Mouse (Mus musculus): ENCODE data around the gene Bpifb5.
A peak's percentile ranks its signal among the peaks of the same experiment; 100 is the strongest.
"Not testable (repeated sequence)": the region's sequence is repeated elsewhere in the genome, so short reads cannot be mapped to it uniquely, and the experiment has no call there.

Bpifb5 gene

DNA sequence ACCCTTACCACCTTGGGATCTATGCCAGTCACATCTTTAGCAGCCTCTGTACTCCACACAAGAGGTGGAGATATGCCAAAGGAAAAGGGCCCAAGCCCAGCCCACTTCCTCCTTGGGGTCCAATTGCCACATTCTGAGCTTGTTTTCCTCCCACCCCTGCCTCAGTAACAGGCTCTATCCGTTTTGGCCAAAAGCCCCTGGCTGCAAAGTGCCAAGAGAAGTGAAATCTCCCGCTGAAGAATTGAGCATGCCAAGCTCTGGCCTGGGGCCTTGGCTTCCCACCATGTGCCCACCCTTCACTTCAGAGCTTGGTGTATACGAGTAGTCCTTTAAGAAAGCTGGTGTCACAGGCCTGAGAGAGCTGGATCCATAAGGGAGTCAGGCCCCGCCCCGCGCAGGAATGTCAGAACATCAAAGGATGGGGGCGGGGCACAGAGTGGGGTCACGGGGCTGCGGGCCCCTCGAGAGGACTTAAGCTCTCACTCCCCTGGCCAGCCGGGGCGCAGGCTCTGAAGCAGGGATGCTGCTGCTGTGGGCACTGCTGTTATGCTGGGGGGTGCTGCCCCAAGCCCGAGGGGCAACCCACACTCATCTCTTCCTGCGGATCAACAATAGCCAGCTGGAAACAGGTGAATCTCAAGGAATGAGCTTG is at the start of gene Bpifb5:
TSS of gene Bpifb5 (plus strand) at position 478 of the 652 bp plus-strand sequence.
- peak; percentile 9 for DNase-seq

DNA sequence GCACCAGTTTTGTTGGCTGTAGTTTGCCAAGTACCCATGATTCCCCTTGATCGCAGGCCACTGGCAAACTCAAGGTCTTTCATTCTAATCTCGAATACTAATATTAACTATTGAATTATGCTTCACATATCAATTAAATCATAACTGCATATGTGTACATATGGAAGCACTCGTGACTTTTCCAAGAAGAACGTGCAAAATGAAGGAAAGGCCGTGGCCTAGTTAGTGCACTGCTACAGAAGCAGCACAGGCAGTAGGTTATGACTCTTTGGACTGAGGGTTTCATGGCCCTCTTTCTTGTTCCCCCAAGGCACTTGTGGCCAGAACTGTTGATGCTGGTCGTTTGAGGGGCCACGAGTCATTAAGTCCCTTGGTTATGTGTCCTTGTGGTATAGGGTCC is 41.6 kb upstream of the Bpifb5 start:
- not testable (repeated sequence) for DNase-seq

DNA sequence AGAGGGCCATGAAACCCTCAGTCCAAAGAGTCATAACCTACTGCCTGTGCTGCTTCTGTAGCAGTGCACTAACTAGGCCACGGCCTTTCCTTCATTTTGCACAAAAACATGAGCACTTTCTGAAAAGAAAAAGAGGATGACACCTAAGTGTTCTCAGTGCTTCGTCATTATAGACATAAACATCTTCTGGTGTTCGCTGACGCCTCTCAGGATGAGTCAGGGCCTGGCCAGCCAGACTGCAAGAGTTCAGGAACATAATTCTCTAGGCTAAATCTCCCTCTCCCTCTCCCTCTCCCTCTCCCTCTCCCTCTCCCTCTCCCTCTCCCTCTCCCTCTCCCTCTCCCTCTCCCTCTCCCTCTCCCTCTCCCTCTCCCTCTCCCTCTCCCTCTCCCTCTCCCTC is 40.5 kb upstream of the Bpifb5 start:
- DNase-seq, result not testable (repeated sequence)

DNA sequence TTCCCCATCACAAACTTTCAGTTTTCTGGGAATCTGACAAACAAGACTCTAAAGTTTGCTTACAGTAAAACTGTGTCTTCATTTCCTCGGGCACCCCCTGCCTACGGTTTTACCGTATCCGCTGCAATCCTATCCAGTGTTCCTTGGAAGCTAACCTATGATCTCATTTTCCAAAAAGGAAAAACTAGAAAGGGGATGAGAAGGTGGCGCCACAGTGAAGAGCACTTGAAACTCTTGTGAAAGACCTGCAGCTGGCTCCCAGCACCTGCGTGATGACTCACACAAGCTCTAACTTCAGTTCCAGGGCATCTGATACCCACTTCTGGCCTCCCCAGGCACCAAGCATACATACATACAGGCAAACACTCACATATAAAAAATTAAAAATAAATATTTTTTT is 38.2 kb upstream of the Bpifb5 start:
- DNase-seq, result no peak

DNA sequence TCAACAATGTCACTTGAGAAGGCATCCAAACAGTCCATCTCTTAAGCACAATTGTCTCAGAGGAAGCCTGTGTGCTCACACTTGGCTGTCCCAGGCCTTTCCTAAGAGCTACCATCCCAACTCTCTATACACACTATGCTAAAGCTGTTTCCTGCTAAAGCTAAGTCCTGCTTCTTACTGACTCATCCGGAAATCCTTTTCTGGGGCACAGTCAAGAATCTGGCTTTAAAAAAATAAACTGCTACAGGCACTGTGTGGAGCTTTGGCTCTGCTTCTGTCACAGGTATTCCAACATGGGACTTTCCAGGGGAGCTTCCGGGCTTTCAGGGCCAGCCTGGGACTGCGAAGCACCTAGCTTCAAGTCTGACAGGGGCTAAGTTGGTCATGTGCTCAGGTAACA is 37.8 kb upstream of the Bpifb5 start:
- DNase-seq, result no peak

DNA sequence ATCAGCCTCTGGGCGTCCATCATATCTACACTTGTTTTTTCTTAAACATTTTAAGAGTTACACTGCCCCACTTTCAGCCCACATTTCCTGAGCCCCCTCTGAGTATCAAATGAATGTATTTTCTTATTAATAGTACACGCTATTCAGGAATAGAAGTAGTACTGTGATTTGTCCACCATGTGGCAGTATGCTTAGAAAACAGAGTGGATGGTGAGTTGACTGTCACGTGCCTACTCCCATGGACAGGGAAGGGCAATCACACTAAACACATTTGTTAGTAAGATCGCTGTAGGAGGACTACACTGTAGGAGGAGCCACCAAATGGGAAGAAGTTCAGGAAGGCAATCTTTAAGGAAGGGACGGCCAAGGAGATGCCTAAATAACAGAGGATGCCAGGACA is 36.1 kb upstream of the Bpifb5 start:
- DNase-seq, result no peak

DNA sequence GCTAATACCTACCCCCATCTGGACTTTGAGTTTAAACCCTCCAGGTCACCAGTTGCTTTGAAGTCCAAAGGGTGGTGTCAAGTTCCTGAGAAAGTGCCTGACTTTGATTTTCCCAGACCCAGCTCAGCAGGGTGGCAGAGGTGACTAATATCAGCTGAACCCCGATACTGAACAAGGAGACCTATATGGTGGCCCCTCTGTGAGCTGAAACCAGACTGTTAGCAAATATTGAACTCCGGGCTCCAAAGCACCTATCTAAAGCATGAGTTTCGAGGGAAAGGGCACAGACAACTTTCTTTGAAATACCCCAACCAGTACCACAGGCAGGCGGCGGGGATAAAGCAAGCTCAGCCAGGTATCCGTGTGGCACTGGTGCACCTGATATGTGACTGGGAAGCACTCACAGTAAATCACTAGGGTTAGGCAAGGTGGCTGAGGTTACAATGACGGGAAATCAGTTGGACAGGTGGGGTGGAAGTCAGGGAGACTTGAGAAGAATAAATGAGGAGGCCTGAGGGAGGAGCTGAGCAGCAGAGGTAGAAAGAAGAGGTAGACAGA is 33.6 kb upstream of the Bpifb5 start:
- no peak for DNase-seq

- no peak for DNase-seq
Observed at GRCm38 (mm10) chr2:154190546-154191258, 32.8 kb upstream of the Bpifb5 start, which contains the start of gene Bpifb1. TSS of gene Bpifb1 (plus strand) at chr2:154190818.

GRCm38 (mm10) chr2:154192141-154192540 is 31.4 kb upstream of the Bpifb5 start:
- DNase-seq, result no peak

DNA sequence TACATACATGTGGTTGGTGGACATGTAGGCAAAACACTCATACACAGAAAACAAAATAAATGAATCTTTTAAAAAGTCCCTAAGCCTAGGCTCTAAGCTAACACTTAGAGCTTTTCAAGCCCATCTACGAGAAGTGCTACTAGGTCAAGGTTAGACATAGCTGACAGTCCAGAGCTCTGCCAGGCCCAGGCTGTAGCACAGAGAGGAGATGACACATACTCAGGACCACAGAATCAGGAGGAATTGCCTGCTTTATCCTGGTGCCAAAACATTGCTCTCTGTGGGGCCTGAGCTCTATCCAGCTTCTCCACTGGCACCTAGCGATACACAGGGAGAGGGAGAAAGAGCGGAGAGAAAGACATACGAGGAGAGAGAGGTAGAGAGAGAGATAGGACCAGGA is 30.5 kb upstream of the Bpifb5 start:
- DNase-seq, result no peak

DNA sequence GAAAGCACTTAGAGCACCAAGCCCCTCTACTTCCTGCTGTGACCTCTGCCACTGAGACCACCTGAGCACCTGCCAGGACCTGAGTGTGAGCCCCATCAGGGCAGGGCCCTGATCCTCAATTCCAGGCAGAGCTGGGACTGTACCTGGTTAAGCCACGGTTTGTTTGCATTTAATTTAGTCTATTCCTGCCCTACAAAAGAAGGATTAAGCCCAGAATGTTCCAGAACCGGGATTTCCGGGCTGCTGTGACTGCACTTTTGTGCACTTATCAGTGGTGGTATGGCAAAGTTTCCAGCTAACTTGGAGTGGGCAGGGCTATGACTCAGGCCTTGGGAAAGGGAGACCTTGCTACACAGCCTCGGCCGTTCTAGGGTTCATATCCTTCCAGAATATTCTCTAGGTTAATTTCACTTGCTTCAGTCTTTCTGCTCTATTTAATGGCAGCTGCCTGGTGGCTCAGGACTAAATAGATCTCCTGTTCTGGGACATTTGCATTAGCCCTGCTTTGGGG is 29.5 kb upstream of the Bpifb5 start:
- no peak for DNase-seq

DNA sequence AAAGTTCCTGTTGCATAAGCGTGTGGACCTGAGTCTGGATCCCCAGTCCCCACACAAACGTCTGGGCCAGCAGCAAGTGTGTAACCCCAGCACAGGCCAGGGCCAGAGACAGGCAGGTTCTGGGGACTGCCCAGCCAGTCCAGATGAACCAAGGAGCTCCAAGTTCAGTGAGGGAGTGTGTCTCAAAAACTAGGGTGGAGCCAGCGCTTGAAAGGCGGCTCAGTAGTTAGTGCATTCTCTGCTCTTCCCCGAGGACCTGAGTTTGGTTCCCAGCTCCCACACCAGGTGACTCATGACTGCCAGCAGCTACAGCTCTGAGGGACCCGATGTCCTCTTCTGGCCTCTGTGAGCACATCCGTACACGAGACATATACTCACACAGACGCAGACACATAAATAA is 26.5 kb upstream of the Bpifb5 start:
- DNase-seq, result no peak

DNA sequence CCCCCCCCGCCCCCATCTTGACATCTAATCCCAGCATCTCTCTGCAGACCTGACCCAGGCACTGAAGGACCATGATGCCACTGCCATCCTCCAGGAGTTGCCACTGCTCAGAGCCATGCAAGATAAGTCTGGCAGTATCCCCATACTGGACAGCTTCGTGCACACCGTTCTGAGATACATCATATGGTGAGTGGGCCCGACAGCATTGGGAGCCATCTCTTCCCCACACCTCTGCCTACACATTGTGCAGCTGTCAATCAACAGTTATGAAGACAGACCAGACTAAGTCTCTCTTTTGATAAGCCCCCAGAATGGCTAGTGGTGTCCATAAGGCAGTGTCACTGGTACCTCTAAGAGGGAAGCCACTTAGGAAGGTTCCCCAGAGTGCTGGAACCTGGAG is 18.9 kb upstream of the Bpifb5 start:
- no peak for DNase-seq

GRCm38 (mm10) chr2:154206908-154207307 is 16.6 kb upstream of the Bpifb5 start:
- peak; percentile 11 for DNase-seq

DNA sequence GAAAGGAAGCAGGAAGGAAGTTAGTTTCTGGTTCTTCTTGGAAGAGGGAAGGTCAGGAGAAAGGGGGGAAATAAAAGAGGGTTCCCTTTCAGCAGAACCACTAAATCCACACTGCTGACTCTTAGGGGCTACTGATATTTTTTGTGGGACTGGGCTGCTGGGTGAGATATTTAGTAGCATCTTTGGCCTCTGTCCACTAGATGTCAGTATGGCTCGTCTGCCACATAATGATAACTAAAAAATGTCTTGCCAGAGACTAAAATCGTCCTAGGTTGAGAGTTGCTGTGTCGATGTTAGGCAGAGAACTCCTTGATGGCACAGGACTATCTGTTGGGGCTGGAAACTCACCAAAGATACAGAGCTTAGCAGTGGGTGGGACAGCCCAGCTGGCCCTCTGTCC is 14.4 kb upstream of the Bpifb5 start:
- DNase-seq, result no peak

- DNase-seq, result no peak
Observed at GRCm38 (mm10) chr2:154211121-154211520, 12.4 kb upstream of the Bpifb5 start.

- DNase-seq, result no peak
Observed at GRCm38 (mm10) chr2:154211881-154212280, 11.7 kb upstream of the Bpifb5 start.

DNA sequence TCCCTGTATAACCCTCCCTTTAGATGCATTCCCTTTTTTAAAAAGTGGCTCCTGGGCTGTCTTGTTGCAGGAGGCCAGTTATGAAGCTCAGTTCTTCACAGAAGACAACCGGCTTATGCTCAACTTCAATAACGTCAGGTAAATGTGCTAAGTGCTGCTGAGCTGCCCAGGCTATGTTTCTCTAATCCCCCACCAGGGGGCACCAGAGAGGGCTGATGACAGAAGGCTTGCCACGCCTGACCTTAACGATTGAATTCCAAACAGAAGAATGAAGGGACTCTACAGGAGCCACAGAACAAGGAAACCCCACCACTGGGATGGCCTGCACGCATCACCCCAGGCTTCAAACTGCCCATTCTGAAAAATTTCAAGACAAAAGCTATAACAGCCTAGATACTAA is 8.4 kb upstream of the Bpifb5 start:
- peak; percentile 72 for DNase-seq

GRCm38 (mm10) chr2:154219950-154220349 is 3.6 kb upstream of the Bpifb5 start:
- no peak for DNase-seq

DNA sequence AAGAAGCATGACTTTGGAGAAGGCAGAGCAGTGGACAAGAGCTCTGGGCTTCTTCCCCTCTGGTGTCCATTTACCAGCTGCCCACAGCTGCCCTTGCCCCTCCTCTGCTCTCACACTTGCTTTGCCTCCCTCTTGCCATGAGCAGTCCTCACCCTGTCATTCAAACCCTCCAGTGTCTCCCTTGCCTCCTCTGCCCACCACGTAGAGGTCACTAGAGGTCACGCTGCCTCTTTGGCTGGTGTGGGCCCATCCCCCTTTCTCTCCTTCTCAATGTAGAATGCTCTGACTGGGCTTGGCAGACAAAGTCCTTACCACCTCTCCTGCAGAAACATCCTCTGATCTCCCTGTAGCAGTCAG is 353 bp downstream of the Bpifb5 start:
- no peak for DNase-seq

DNA sequence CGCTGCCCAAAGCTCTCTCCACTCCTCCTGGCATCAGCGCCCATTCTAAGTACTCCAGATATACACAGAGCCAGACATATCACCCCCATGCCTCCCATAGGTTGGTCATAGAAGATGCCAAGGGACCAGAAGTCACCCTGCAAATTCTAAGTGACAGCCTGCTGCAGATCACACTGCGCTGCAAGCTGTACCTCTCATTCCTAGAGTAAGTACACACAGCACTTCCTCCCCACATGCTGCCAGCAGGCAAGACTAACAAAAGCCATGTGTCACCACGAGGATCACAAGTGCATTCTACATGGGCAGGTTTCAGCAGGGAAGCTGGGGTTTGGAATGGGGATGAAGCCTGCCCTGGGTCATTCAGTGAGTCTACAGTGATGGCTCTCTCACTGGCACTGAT is 3.4 kb downstream of the Bpifb5 start:
- DNase-seq, result no peak

DNA sequence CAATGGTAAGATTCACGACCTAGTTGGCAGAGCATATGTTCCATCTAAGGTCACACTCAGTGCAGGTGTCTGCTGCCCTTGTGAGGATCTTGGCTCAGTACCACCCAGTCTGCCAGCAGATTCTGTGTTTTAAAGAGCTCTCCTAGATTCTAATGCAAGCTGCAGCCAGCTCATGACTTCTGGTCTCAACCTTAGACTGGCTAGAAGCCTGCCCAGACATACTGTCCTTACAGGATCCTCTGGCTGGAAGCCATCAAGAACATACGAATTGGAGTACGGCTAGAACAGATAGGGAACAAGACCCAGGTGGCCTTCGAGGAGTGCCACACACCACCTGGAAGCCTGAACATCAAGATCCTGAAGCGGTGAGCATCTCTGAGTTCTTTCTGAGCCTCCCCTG is 4.3 kb downstream of the Bpifb5 start:
- no peak for DNase-seq

DNA sequence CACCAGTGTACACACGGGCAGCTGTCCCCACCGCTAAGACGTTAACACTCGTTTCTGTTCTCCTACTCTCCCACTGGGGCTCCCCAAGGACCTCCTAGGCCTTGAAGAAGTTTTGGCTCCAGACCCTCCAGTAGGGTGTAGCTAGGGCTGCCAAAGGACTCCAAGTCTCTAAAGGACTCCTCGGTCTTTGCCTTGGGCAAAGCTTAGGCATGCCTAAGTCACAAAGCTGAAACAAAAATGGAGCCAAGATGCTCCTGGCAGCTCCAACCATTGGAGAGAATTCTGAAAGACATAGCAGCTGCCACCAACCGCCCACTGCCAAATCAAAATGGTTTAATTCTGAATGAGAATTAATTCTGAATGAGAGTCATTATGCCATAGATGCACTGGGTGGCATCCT is 9.9 kb downstream of the Bpifb5 start:
- DNase-seq, result no peak

DNA sequence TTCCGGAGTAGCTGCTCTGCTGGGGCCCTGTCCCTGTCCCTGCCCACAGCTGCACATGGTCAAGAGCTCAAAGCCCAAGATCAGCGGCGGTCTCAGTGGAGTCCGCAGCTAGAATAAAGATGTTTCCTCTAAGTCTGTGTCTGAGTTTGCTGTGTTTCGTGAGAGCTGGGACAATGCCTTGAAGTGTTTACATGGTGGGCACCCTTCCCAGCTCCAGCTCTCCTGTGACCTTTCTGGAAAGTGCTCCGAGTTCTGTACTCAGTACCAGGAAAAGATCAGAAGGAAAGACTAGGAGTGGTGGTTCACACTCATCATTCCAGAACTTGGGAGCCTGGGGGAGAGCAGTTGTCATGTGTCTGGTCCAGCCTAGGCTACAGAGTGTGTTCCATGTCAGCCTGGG is 17.2 kb downstream of the Bpifb5 start:
- no peak for DNase-seq

Data from kidney, adult 18-20 months (tissue).